Mouse (Mus musculus): ENCODE data around the gene Atp7b. TPM values are rescaled to one million over a fixed set of nuclear protein-coding genes. Genes with fewer than 3 reads are reported as not detected.

Gene Atp7b
- polyA plus RNA-seq (2015; fragmentation: Nextera tagmentation; extraction: Ambion mirVana), result 0.08 and 0.10 TPM in 2 replicates

DNA sequence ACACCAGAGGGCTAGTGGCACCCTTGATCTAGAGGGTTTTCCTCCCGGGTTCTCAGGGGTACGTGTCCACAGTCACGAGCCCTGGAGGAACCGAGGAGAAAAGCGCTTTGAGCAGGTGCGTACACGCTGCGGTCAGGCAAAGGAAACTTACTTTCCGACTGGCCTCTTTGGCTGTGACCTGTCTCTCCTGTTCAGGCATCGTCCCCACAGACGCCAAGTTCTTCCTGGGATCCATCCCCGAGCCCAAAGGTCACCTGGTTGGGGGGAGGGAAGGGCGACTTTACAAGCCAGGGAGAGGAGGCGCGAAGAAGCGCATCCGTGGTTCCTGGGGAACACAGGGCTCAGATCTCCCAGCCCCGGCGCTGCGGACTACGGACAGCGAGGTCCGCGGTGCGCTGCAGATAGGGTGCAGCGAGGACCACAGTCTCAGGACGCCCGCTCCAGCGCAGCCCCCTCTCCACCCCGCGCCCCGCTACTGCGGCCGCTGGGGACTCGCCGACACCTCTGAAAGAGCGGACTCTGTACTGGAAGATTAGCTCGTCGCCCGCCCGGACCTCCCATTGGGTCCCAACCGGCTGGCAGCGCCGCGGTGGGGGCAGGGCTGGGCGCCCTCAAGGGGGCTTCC lies at the start of gene Atp7b:
Atp7b (minus strand) TSS at position 485 of the 625 bp plus-strand sequence.

DNA sequence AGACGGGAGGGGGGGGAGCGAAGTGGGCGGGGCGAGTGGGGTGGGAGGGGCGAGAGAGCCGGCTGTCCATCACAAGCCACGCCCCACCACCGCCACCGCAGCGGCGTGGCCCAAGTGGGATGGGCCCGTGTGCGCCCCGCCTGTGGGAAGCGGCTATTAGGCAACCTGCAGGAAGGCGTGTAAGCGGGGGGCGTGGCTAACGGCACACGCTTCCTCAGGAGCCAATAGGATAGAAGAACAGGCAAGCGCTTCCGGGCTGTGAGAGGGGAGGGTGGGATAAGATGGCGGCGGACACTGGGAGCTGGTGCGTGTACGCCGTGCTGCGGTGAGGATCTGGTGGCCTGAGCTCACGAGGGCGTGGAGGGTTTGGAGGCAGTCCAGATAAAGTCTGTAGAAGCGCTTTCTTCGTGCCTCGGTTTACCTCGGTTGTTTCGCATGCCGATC lies 363 bp upstream of the Atp7b start, which contains the start of gene Alg11:
Alg11 (plus strand) TSS at position 276 of the 444 bp plus-strand sequence.

DNA sequence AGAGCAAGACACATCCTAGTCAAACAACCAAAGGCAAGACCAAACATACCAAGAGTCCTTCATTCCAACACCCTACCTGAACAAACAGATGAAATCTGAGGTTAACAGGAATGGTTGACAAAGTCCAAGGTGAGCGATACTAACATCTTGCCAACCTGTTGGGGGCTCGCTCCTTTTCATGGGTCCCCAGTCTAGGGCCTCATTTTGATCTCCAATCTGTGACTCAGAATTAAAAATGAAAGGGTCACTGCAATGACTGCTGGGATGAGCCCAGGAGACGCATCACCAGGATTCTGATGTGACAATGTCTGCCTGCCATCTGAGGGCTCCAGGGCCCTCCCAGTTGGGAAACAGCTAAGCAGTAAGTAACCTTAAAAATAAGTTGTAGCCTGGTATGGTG lies 90.6 kb downstream of the Atp7b start, which contains the start of gene Ccdc70:
Ccdc70 (plus strand) TSS at position 301 of the 400 bp plus-strand sequence.

GRCm38 (mm10) chr8:21958414-21958813 lies 101.7 kb downstream of the Atp7b start, which contains the start of gene Fam90a1a:
TSS of gene Fam90a1a (plus strand) at chr8:21958714.

DNA sequence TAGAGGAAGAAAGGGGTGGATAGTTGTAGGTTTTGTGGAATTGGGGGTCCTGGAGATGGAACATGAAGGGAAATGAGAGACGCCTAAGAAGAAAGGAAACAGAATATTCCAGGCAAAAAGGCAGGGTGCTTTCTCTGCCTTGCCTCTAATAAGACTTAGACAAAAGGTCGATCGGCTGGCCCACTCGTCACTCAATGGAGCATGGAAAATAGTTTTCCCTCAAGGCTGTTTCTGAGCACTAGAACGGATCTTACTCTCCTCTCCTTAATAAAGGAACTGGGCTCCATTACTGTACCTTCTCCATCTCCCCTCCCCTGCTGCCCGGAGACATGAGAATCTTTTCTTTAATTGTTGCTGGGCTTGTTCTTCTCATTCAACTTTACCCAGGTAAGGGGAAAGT lies 113.6 kb downstream of the Atp7b start, which contains the start of gene Defb13:
Defb13 (plus strand) TSS at position 301 of the 400 bp plus-strand sequence.

Other genes starting within 250 kb of the Atp7b start
- gene Defb50, start 236.8 kb downstream of the Atp7b start, polyA plus RNA-seq (2015; fragmentation: Nextera tagmentation; extraction: Ambion mirVana), result not detected in 2 replicates
- not detected in 2 replicates for gene Defb2, start 220.4 kb downstream of the Atp7b start, polyA plus RNA-seq (2015; fragmentation: Nextera tagmentation; extraction: Ambion mirVana)
- not detected in 2 replicates for gene Defb10, start 201.4 kb downstream of the Atp7b start, polyA plus RNA-seq (2015; fragmentation: Nextera tagmentation; extraction: Ambion mirVana)
- gene Defb9, start 174.9 kb downstream of the Atp7b start, polyA plus RNA-seq (2015; fragmentation: Nextera tagmentation; extraction: Ambion mirVana), result not detected in 2 replicates
- not detected in 2 replicates for gene Defb11, start 153.9 kb downstream of the Atp7b start, polyA plus RNA-seq (2015; fragmentation: Nextera tagmentation; extraction: Ambion mirVana)
- not detected in 2 replicates for gene Defb15, start 127.6 kb downstream of the Atp7b start, polyA plus RNA-seq (2015; fragmentation: Nextera tagmentation; extraction: Ambion mirVana)
- not detected in 2 replicates for gene Defb35, start 122.0 kb downstream of the Atp7b start, polyA plus RNA-seq (2015; fragmentation: Nextera tagmentation; extraction: Ambion mirVana)
- gene Defb13, start 113.5 kb downstream of the Atp7b start, polyA plus RNA-seq (2015; fragmentation: Nextera tagmentation; extraction: Ambion mirVana), result not detected in 2 replicates
- gene Fam90a1a, start 101.6 kb downstream of the Atp7b start, polyA plus RNA-seq (2015; fragmentation: Nextera tagmentation; extraction: Ambion mirVana), result not detected in 2 replicates
- gene Ccdc70, start 90.5 kb downstream of the Atp7b start, polyA plus RNA-seq (2015; fragmentation: Nextera tagmentation; extraction: Ambion mirVana), result not detected in 2 replicates
- gene Alg11, start 416 bp upstream of the Atp7b start, polyA plus RNA-seq (2015; fragmentation: Nextera tagmentation; extraction: Ambion mirVana), result 15.9 and 19.1 TPM in 2 replicates
- 0.60 and 0.75 TPM in 2 replicates for gene Nek5, start 64.7 kb upstream of the Atp7b start, polyA plus RNA-seq (2015; fragmentation: Nextera tagmentation; extraction: Ambion mirVana)
- 4.0 and 4.2 TPM in 2 replicates for gene Nek3, start 106.1 kb upstream of the Atp7b start, polyA plus RNA-seq (2015; fragmentation: Nextera tagmentation; extraction: Ambion mirVana)
- gene Ckap2, start 125.5 kb upstream of the Atp7b start, polyA plus RNA-seq (2015; fragmentation: Nextera tagmentation; extraction: Ambion mirVana), result 19.4 and 24.7 TPM in 2 replicates
- 32.7 and 37.8 TPM in 2 replicates for gene Vps36, start 132.5 kb upstream of the Atp7b start, polyA plus RNA-seq (2015; fragmentation: Nextera tagmentation; extraction: Ambion mirVana)
- gene Thsd1, start 167.0 kb upstream of the Atp7b start, polyA plus RNA-seq (2015; fragmentation: Nextera tagmentation; extraction: Ambion mirVana), result 4.7 and 5.2 TPM in 2 replicates
- gene Tpte, start 223.1 kb upstream of the Atp7b start, polyA plus RNA-seq (2015; fragmentation: Nextera tagmentation; extraction: Ambion mirVana), result 0.05 TPM in 1 of 2 replicates, not detected in the other